Mouse (Mus musculus): Measurements from ENCODE around the gene Uba52.
A peak's percentile ranks its signal among the peaks of the same experiment; 100 is the strongest.
"Not testable (repeated sequence)": the region's sequence is repeated elsewhere in the genome, so short reads cannot be mapped to it uniquely, and the experiment has no call there.

Uba52 gene

GRCm38 (mm10) chr8:70530314-70530713 lies 19.7 kb upstream of the Uba52 start:
- no peak for DNase-seq

- DNase-seq = peak; percentile 52
Observed at GRCm38 (mm10) chr8:70529741-70530161, 19.1 kb upstream of the Uba52 start.

GRCm38 (mm10) chr8:70529299-70529698 lies 18.7 kb upstream of the Uba52 start:
- no peak for DNase-seq

GRCm38 (mm10) chr8:70528182-70528797 lies 17.7 kb upstream of the Uba52 start:
- DNase-seq = no peak

DNA sequence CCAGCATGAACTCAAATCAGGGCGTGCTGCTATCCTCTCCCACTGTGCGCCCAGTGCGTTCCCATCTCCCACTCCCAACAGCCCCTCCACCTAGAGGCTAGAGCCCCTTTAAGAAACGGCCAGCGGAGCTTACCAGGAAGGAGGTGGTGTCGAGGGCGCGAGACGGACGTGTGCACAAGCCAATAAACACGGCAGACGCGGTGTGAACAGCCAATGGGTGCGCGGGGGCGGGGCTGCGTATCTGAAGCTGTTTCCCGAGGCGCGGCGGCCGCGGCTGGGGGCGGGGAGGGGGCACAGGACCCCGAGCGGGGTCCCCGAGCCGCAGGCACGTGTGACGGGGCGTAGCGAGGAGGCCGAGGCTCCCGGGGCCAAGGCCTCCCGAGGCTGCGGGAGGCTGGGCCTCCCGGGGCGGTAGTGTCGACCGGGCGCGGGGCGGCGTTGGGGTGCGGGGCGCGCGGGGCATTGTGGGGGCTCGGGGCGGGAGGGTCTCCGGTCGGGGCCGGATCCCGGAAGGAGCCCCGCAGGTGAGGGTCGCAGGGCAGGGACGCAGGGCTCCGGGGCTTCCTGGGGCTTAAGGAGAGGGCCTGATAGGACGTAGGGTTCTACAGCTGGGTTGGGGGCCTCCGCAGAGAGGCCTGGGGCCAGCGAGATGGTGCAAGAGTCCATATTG lies 17.0 kb upstream of the Uba52 start, which contains the start of the genes Fkbp8 and Kxd1:
TSS of gene Fkbp8 (plus strand) at position 213 of the 670 bp plus-strand sequence.
TSS of gene Kxd1 (minus strand) at position 445 of the 670 bp plus-strand sequence.
- DNase-seq = peak; percentile 99

GRCm38 (mm10) chr8:70527111-70527511 lies 16.5 kb upstream of the Uba52 start:
- DNase-seq = no peak

- peak; percentile 98 for DNase-seq
Observed at GRCm38 (mm10) chr8:70522592-70523403, 12.2 kb upstream of the Uba52 start.

DNA sequence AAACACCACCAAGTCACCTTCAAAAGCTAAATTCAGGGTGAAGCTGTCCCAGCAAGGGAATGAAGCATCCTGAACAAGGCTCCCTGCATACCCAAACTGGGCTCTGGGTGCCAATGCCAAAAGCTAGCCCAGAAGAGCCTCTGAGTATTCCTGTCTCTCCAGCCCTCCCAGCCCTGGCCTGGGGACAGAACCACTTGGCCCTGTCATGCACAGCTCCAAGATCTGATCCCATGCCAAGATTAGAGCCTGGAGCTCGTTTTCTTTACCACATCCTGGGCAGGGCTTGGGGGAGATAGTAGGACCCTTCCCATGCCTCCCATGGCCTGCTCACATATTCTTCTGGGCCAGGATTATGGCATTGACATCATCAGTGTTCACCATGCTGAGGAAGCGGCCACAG lies 9.0 kb upstream of the Uba52 start:
- no peak for DNase-seq

DNA sequence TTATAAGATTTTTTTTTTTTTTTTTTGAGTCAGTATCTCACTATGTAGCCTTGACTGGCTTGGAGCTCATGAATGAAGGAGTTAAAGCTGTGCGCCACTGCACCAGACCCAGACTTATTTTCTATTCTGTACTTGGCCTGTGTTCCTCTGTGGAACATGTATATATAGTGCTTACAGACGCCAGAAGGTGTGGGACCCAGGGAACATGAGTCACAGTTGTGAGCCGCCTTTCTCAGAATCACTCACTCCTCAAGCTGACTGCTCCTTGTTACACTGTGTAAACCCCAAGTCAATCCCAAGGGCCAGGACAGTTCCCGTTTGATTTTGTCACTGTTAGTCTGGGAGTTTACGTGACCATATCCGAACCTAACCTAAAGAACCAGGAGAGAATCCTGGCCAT lies 8.4 kb upstream of the Uba52 start:
- DNase-seq = no peak

GRCm38 (mm10) chr8:70517940-70518643 lies 7.5 kb upstream of the Uba52 start:
- no peak for DNase-seq

- DNase-seq = no peak
Observed at GRCm38 (mm10) chr8:70513441-70513840, 2.8 kb upstream of the Uba52 start.

GRCm38 (mm10) chr8:70512253-70512903 lies 1.8 kb upstream of the Uba52 start:
- DNase-seq = no peak

- DNase-seq = no peak
Observed at GRCm38 (mm10) chr8:70511770-70512169, 1.2 kb upstream of the Uba52 start.

- not testable (repeated sequence) for DNase-seq
Observed at GRCm38 (mm10) chr8:70511174-70511573, 573 bp upstream of the Uba52 start.

DNA sequence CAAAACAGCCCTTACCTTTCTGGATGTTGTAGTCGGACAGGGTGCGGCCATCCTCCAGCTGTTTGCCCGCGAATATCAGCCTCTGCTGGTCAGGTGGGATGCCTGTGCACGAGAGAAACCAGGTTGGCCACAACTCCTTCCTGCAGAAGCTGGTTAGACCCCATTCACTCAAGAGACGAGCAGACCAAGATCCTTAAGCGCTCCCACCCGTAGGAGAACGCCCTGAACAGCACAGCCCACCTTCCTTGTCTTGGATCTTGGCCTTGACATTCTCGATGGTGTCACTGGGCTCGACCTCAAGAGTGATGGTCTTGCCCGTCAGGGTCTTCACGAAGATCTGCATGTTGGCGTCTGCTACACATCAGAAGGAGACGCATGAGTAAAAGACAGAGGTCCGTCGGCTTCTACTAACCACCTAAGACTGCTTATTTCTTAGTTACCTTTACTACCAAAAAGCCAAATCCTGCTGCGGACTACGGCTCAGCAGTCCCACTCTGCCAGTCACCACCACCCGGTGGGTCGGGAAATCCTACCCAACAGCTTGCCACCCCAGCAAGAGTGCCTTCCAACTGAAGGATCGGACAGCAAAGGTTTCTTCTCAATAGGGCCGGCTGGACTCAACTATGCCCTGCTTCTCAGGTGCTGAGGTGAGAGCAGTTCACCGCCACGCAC lies 1.2 kb downstream of the Uba52 start:
- DNase-seq = no peak

DNA sequence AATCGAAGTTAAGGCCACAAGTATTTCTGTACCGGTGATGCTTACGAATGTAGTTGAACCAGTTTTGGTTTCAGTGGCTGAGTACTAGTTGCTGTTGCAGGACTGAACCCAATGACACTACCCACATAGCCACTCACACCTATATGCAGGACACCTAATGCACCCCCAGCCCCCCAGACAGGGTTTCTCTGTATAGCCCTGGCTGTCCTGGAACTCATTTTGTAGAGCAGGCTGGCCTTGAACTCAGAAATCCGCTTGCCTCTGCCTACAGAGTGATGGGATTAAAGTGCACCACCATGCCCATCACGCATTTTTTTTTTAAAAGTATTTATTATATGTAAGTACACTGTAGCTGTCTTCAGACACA lies 3.6 kb downstream of the Uba52 start:
- DNase-seq = no peak

- peak; percentile 96 for DNase-seq
Observed at GRCm38 (mm10) chr8:70506328-70507026, 4.1 kb downstream of the Uba52 start, which contains the start of gene Rex1bd. Gene Rex1bd, minus strand, starts transcription at chr8:70506752.

DNA sequence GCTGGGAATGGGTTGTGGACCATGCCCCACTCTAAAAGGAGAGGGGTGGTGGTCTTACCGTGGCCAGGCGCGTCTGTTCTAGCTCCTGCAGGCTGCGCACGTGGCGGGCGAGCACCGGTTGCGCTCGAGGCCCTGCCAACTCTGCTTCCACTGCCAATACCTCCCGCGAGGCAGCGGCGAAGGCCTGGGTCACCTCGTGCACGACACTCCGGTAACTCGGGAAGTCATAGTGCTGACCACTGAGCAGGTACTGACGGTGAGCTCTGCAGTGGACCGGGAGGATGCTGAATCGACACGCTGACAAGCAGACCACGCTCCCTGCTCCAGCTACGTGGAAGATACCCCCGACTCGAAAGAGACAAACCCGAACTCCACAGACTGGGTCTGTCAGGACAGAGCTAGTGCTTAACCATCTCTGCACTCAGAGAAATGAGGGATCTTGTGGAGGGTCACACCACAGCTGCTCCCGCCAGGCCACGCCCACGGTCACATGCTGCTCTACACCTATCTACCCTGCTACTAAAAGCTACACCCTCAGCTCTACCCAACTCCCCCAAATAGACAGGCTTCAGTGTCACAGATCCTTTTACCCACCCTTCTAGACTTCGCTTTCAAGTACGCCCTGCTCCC lies 4.8 kb downstream of the Uba52 start:
- no peak for DNase-seq

DNA sequence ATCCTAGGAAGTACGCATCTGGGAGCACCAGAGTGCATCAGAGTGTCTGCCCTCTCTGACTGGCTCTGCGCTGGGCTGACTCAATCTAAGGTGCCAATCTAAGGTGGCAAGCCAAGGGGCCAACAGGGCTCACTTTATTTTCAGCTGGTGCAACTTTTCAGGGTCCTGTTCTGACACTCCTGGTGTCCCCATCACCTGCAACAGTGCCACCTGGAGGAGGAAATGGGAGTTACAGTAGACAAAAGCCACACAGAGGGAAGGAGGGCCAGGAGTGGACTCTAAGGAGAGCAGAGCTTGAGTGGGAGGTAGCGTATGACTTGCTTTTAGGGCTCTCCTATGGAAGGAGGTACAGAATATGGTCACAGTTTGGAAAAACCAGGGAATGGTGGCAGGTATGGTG lies 5.8 kb downstream of the Uba52 start:
- peak; percentile 83 for DNase-seq

GRCm38 (mm10) chr8:70504291-70504716 lies 6.3 kb downstream of the Uba52 start:
- peak; percentile 61 for DNase-seq

Measured in kidney, adult 9 months (tissue).